Mouse (Mus musculus) ES-E14 (cell line): ENCODE measurements at regions not wholly inside any gene's neighbourhood (a gene's known extent, or its start where the extent isn't known, plus 50 kb on each side); places are given as distances from the start of the nearest gene placed in this dataset.

Experiments used
- CHD2 ChIP-seq: IDR thresholded peaks from 2 replicates; pipeline ENCODE4 v1.6.1; 2014; ENCODE audit warnings: mild to moderate bottlenecking, low read depth, low read length, inconsistent platforms
- MAFK ChIP-seq: IDR thresholded peaks from 2 replicates; pipeline ENCODE4 v1.6.1; 2014; ENCODE audit warnings: mild to moderate bottlenecking, low read depth, low read length, inconsistent platforms; ENCODE audit not compliant: insufficient read depth
- ZC3H11A ChIP-seq: IDR thresholded peaks from 2 replicates; pipeline ENCODE4 v1.6.1; 2012; ENCODE audit warnings: low read depth, mild to moderate bottlenecking, inconsistent platforms, low read length, borderline replicate concordance
- ZNF384 ChIP-seq: IDR thresholded peaks from 2 replicates; pipeline ENCODE4 v1.6.1; 2012; ENCODE audit warnings: low read depth, low read length, inconsistent platforms

GRCm38 (mm10) chr15:92850854-92851253 lies 424.1 kb downstream of the Gxylt1 start:
- TF ChIP-seq MAFK (no peak), ZC3H11A (no peak), ZNF384 (no peak), CHD2 (no peak)
